Mouse (Mus musculus): Measurements from ENCODE around the gene Msi1.
A peak's percentile ranks its signal among the peaks of the same experiment; 100 is the strongest.

- TF ChIP-seq CTCF (conservative IDR thresholded peaks at IDR 0.05; ENCODE audit: low read length) (no peak), NANOG (IDR thresholded peaks at IDR 0.05; ENCODE audit: borderline replicate concordance, low read length) (no peak), POU5F1 (IDR thresholded peaks at IDR 0.05; ENCODE audit: borderline replicate concordance, low read length) (peak; percentile 57; the same call in 1 of the 2 replicates)
Measured at GRCm38 (mm10) chr5:115488841-115489698, 59.7 kb downstream of the Msi1 start.

Data from E14TG2a.4 (cell line).